Mouse (Mus musculus): Measurements from ENCODE around the gene Ces4a. TPM values are rescaled to one million over a fixed set of nuclear protein-coding genes. Genes with fewer than 3 reads are reported as not detected.
"Not testable (repeated sequence)": the region's sequence is repeated elsewhere in the genome, so short reads cannot be mapped to it uniquely, and the experiment has no call there.

The Ces4a gene
- polyA plus RNA-seq, 1 experiment from 2014 or later: not detected

DNA sequence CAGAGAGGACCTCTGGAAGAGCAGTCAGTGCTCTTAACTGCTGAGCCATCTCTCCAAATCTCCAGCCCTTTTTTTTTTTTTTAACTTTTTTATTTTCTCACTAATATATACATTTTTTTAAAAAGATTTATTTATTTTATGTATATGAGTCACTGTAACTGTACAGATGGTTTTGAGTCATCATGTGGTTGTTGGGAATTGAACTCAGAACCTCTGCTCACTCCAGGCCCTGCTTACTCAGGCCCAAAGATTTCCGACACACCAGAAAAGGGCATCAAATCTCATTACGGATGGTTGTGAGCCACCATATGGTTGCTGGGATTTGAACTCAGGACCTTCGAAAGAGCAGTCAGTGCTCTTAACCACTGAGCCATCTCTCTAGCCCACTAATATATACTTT lies 43.7 kb downstream of the Ces4a start:
- not testable (repeated sequence) for H3K27me3 ChIP-seq (ENCODE audit: control insufficient read depth, insufficient read depth, low read length); ATAC-seq (replicated peaks; ENCODE audit: extremely low read depth, insufficient read depth, low FRiP score); H3K4me1 ChIP-seq (ENCODE audit: control insufficient read depth, insufficient read depth, low read length); H3K4me3 ChIP-seq (ENCODE audit: low read length); H3K27ac ChIP-seq (ENCODE audit: low read length); H3K9me3 ChIP-seq (replicated peaks; ENCODE audit: control insufficient read depth, low read length); H3K9ac ChIP-seq (ENCODE audit: low read length); H3K4me2 ChIP-seq (ENCODE audit: low read depth, low read length)
- H3K36me3 ChIP-seq (ENCODE audit: control insufficient read depth, insufficient read depth): peaks cover 15% of the 10 kb centered on the region
- WGBS: 97% methylated on average over 3 of the region's 3 CpGs

DNA sequence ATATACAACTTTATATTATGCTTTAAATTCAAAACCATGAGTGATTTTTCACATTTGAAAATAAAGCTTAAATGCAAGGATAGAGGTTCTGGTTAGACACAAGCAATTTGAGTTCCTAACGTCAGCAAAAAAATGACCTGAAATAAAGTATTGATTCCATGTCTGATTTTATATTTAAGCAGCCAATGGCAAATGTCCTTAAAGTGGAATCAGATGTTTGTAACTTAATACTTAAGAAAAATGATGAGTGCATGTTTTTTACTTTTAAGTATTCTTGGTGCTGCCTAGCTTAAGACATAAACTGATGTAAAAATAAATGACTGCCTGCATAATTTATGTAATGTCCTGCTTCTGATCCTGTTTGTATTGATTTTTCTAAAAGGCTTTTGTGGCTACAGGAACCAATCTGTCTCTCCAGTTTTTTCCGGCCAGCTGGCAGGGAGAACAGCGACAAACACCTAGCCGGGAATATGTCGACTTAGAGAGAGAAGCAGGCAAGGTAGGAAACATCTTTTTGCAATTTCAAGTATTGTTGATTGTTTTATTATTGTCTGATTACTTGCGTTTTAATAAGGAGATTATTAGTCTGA lies 46.7 kb downstream of the Ces4a start:
- no peak overlapping the region for H3K4me3 ChIP-seq (ENCODE audit: low read length)
- H3K4me2 ChIP-seq (ENCODE audit: low read depth, low read length): no peak overlapping the region
- H3K27ac ChIP-seq (ENCODE audit: low read length): no peak overlapping the region
- H3K9me3 ChIP-seq (replicated peaks; ENCODE audit: control insufficient read depth, low read length): no peaks in the 10 kb centered on the region
- peaks cover 19% of the 10 kb centered on the region for H3K36me3 ChIP-seq (ENCODE audit: control insufficient read depth, insufficient read depth)
- H3K4me1 ChIP-seq (ENCODE audit: control insufficient read depth, insufficient read depth, low read length): peaks cover under 1% of the 10 kb centered on the region
- 85% methylated on average over 6 of the region's 6 CpGs for WGBS
- H3K27me3 ChIP-seq (ENCODE audit: control insufficient read depth, insufficient read depth, low read length): no peaks in the 10 kb centered on the region
- no peak overlapping the region for H3K9ac ChIP-seq (ENCODE audit: low read length)
- ATAC-seq (replicated peaks; ENCODE audit: extremely low read depth, insufficient read depth, low FRiP score): no peak

DNA sequence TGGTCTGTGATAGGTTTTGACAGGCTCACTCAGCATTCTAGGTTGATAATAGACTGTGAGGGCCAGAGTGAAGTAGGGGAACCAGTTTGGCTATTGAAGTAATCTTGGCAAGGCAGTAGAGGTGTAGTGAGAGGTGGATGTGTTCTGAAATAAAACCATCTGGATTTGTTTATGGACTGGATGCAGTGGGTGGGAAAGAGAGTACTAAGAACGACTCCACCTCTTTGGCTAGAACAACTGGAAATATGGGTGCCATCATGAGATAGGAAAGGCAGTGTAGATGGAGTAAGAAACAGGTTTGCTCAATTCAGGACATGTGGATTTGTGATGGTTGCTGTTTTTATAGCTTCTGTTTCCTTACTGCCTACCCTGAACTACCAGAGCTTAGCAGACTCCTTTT lies 50.6 kb downstream of the Ces4a start:
- H3K36me3 ChIP-seq (ENCODE audit: control insufficient read depth, insufficient read depth): peaks cover 16% of the 10 kb centered on the region
- no peak overlapping the region for H3K27ac ChIP-seq (ENCODE audit: low read length)
- no peaks in the 10 kb centered on the region for H3K9me3 ChIP-seq (replicated peaks; ENCODE audit: control insufficient read depth, low read length)
- no peak overlapping the region for H3K4me2 ChIP-seq (ENCODE audit: low read depth, low read length)
- WGBS: 67% methylated on average over 1 of the region's 1 CpGs
- H3K4me3 ChIP-seq (ENCODE audit: low read length): no peak overlapping the region
- H3K9ac ChIP-seq (ENCODE audit: low read length): no peak overlapping the region
- H3K27me3 ChIP-seq (ENCODE audit: control insufficient read depth, insufficient read depth, low read length): no peaks in the 10 kb centered on the region
- no peaks in the 10 kb centered on the region for H3K4me1 ChIP-seq (ENCODE audit: control insufficient read depth, insufficient read depth, low read length)
- ATAC-seq (replicated peaks; ENCODE audit: extremely low read depth, insufficient read depth, low FRiP score): no peak

DNA sequence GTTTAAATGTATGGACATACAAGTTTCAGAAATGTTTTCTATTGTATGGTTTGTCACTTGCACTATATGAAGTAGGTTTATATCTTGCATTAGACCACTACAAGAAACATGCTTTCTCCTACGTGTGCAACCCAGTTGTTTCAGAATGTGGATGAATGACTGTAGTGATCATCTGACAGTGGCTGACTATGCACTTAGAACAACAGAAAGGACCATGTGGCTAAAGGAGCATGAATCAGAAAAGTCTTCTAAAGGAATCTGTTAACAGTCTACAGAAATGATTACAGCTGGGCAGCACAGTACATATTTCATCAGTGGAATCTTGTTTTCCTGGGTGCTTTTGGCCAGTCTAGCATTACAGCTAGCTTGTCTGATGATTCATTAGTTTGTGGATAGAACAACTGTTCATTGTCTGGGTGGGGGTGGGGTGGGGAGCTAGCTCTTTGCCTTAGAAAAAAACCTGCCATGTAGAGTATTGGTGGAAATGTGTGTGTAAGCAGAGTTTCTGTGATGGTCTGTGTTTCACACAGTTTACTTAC lies 54.9 kb downstream of the Ces4a start:
- Histone ChIP-seq H3K4me2 (ENCODE audit: low read depth, low read length) (no peak overlapping the region), H3K4me1 (ENCODE audit: control insufficient read depth, insufficient read depth, low read length) (no peaks in the 10 kb centered on the region), H3K36me3 (ENCODE audit: control insufficient read depth, insufficient read depth) (peaks cover 6% of the 10 kb centered on the region; the same call in 1 of the 2 replicates), H3K27ac (ENCODE audit: low read length) (no peak overlapping the region), H3K27me3 (ENCODE audit: control insufficient read depth, insufficient read depth, low read length) (no peaks in the 10 kb centered on the region), H3K9me3 (replicated peaks; ENCODE audit: control insufficient read depth, low read length) (no peaks in the 10 kb centered on the region), H3K9ac (ENCODE audit: low read length) (no peak overlapping the region), H3K4me3 (ENCODE audit: low read length) (no peak overlapping the region)
- no peak for ATAC-seq (replicated peaks; ENCODE audit: extremely low read depth, insufficient read depth, low FRiP score)
- 58% methylated on average over 1 of the region's 1 CpGs for WGBS

DNA sequence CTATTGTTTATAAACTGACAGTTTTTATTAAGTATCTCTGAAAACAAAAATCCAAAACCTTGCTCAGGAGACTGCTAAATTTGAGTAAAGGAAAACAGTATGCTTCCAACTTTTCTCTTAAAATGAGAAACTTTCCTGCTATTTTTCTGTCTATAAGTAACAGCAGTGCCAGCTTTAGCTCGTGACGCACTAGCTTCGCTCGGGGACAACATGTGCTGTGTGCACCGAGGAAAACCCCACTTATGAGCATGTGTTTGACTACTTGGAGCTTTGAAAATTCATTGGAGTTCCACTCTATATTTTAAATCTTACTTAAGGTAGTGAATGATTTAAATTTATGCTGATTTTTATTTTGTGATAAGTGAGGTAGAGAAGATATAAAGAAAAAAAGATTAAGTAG lies 60.6 kb downstream of the Ces4a start:
- no peaks in the 10 kb centered on the region for H3K9me3 ChIP-seq (replicated peaks; ENCODE audit: control insufficient read depth, low read length)
- no peaks in the 10 kb centered on the region for H3K4me1 ChIP-seq (ENCODE audit: control insufficient read depth, insufficient read depth, low read length)
- H3K4me2 ChIP-seq (ENCODE audit: low read depth, low read length): no peak overlapping the region
- no peaks in the 10 kb centered on the region for H3K27me3 ChIP-seq (ENCODE audit: control insufficient read depth, insufficient read depth, low read length)
- H3K4me3 ChIP-seq (ENCODE audit: low read length): no peak overlapping the region
- WGBS: 92% methylated on average over 5 of the region's 5 CpGs
- no peak for ATAC-seq (replicated peaks; ENCODE audit: extremely low read depth, insufficient read depth, low FRiP score)
- no peak overlapping the region for H3K27ac ChIP-seq (ENCODE audit: low read length)
- H3K9ac ChIP-seq (ENCODE audit: low read length): no peak overlapping the region
- H3K36me3 ChIP-seq (ENCODE audit: control insufficient read depth, insufficient read depth): peaks cover 37% of the 10 kb centered on the region

Other genes with a start within 250 kb of the Ces4a start
- gene Ces2e, start 205.5 kb upstream of the Ces4a start, polyA plus RNA-seq (2015; fragmentation: Nextera tagmentation; extraction: Ambion mirVana): 0.11 and 0.80 TPM in 2 replicates
- 0.13 TPM in 1 of 2 replicates, not detected in the other for gene Ces2f, start 184.4 kb upstream of the Ces4a start, polyA plus RNA-seq (2015; fragmentation: Nextera tagmentation; extraction: Ambion mirVana)
- 2.5 and 3.0 TPM in 2 replicates for gene Ces2g, start 170.1 kb upstream of the Ces4a start, polyA plus RNA-seq (2015; fragmentation: Nextera tagmentation; extraction: Ambion mirVana)
- gene Ces2h, start 130.9 kb upstream of the Ces4a start, polyA plus RNA-seq (2015; fragmentation: Nextera tagmentation; extraction: Ambion mirVana): not detected in 2 replicates
- not detected in 2 replicates for gene Ces3a, start 83.2 kb upstream of the Ces4a start, polyA plus RNA-seq (2015; fragmentation: Nextera tagmentation; extraction: Ambion mirVana)
- gene Ces3b, start 48.0 kb upstream of the Ces4a start, polyA plus RNA-seq (2015; fragmentation: Nextera tagmentation; extraction: Ambion mirVana): 0.14 and 0.16 TPM in 2 replicates
- gene Cbfb, start 38.9 kb downstream of the Ces4a start, polyA plus RNA-seq (2015; fragmentation: Nextera tagmentation; extraction: Ambion mirVana): 38.7 and 48.5 TPM in 2 replicates
- 20.8 and 22.5 TPM in 2 replicates for gene D230025D16Rik, start 93.3 kb downstream of the Ces4a start, polyA plus RNA-seq (2015; fragmentation: Nextera tagmentation; extraction: Ambion mirVana)
- gene B3gnt9, start 123.4 kb downstream of the Ces4a start, polyA plus RNA-seq (2015; fragmentation: Nextera tagmentation; extraction: Ambion mirVana): 12.7 and 13.1 TPM in 2 replicates
- gene Tradd, start 132.8 kb downstream of the Ces4a start, polyA plus RNA-seq (2015; fragmentation: Nextera tagmentation; extraction: Ambion mirVana): 20.3 and 25.4 TPM in 2 replicates
- 4.5 and 5.0 TPM in 2 replicates for gene Fbxl8, start 132.8 kb downstream of the Ces4a start, polyA plus RNA-seq (2015; fragmentation: Nextera tagmentation; extraction: Ambion mirVana)
- 0.27 and 0.29 TPM in 2 replicates for gene Hsf4, start 138.0 kb downstream of the Ces4a start, polyA plus RNA-seq (2015; fragmentation: Nextera tagmentation; extraction: Ambion mirVana)
- gene Nol3, start 144.3 kb downstream of the Ces4a start, polyA plus RNA-seq (2015; fragmentation: Nextera tagmentation; extraction: Ambion mirVana): 5.2 and 5.8 TPM in 2 replicates
- 5.4 and 6.7 TPM in 2 replicates for gene 4931428F04Rik, start 158.1 kb downstream of the Ces4a start, polyA plus RNA-seq (2015; fragmentation: Nextera tagmentation; extraction: Ambion mirVana)
- 14.6 and 14.9 TPM in 2 replicates for gene Exoc3l, start 164.3 kb downstream of the Ces4a start, polyA plus RNA-seq (2015; fragmentation: Nextera tagmentation; extraction: Ambion mirVana)
- 50.8 and 61.1 TPM in 2 replicates for gene E2f4, start 165.9 kb downstream of the Ces4a start, polyA plus RNA-seq (2015; fragmentation: Nextera tagmentation; extraction: Ambion mirVana)
- gene Elmo3, start 173.8 kb downstream of the Ces4a start, polyA plus RNA-seq (2015; fragmentation: Nextera tagmentation; extraction: Ambion mirVana): 4.1 and 5.1 TPM in 2 replicates
- 0.80 and 0.84 TPM in 2 replicates for gene Lrrc29, start 194.5 kb downstream of the Ces4a start, polyA plus RNA-seq (2015; fragmentation: Nextera tagmentation; extraction: Ambion mirVana)
- 82.1 and 84.2 TPM in 2 replicates for gene Tmem208, start 194.6 kb downstream of the Ces4a start, polyA plus RNA-seq (2015; fragmentation: Nextera tagmentation; extraction: Ambion mirVana)
- gene Fhod1, start 216.2 kb downstream of the Ces4a start, polyA plus RNA-seq (2015; fragmentation: Nextera tagmentation; extraction: Ambion mirVana): 1.1 and 2.3 TPM in 2 replicates
- 1.1 and 1.4 TPM in 2 replicates for gene Slc9a5, start 217.0 kb downstream of the Ces4a start, polyA plus RNA-seq (2015; fragmentation: Nextera tagmentation; extraction: Ambion mirVana)
- gene Plekhg4, start 241.5 kb downstream of the Ces4a start, polyA plus RNA-seq (2015; fragmentation: Nextera tagmentation; extraction: Ambion mirVana): 0.18 and 0.21 TPM in 2 replicates